Mouse (Mus musculus): ENCODE results near the gene Srp9.
A peak's percentile ranks its signal among the peaks of the same experiment; 100 is the strongest.

The Srp9 gene

DNA sequence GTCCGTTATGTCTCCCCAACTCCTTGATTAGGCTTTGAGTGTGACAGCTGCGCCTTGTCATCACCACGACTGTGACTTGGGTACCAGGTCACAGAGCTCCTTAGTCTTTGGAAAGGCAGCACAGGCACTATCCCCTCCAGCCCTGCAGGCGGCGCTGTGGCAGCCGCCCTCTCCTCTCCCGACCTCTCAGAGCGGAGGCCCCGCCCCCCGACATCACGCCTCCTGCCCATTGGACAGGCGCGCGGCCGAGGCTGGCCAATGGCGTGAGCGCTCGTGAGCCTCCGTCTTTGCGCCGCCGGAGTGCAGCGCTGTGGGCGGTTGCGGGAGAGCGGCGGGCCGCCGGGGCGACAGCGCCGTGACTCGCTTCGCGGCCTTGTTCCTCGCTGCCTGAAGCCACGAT, at the start of gene Srp9:
Gene Srp9 (plus strand): TSS at position 232 of the 400 bp plus-strand sequence.
- DNase-seq: peak; percentile 99

DNA sequence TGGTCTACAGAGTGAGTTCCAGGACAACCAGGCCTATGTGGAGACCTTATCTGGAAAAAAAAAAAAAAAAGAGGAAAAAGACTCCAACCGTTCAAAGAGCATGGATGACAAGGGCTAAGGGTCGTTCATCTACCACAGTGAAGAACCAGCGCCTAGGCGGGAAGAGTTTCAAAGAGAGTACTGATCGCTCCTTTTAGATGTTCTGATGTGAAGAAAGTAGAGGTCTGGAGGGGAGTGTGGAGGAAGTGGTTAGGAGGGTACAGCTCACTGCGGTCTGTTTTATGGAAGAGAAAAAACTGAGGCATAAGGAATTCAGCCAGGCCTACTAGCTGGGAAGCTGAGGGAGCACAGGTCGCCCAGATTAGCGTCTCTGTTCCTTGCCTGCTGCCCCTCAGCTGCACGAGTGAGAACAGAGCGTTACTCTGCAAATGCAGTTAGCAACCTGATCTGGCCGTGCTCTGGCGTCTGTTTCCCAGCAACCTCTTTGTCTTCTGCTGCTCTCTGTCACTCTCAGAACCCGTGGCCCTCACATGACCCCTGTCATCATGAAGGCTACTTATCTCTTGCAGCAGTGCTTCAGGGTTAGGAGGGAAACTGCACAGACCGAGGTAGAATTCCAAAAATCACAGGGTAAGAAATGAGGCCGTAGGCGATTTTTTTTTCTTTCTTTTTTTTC, 42.7 kb upstream of the Srp9 start:
- peak; percentile 85 for DNase-seq

DNA sequence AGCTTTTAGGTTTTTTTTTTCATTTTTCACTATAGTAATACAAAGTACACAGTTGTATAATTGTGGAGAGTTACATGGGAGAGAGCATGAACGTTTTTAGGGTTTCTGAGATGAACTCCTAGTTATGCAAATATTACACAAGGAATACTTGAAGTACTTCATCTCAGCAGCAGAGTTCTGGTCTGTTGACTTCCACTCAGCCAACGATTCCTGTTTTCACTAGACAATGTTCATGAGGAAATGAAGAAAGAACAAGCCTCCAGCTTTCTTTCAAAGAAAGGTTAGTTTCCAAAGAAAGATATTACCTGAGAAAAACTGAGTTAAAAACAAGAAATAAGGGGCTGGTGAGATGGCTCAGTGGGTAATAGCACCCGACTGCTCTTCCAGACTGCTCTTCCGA, 41.1 kb upstream of the Srp9 start:
- DNase-seq: no peak

DNA sequence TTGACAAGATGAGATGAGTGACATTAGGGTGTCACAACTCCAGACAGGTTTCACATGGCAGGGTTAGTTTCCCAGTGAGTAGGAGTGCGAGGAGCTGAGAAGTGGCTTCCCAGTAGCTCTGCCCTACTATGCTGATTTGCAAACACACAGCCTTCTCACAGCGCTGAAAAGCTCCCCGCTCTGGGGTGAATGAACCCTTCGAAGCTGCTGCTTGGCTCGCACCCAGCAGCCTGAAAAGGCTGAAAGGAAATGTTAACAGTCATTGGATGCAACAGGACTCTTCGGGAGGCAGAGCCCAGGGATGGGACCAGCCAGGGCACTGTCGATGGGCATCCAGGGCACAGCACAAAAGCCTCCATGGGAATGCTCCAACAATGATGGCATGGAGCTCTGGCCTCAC, 37.8 kb upstream of the Srp9 start:
- no peak for DNase-seq

DNA sequence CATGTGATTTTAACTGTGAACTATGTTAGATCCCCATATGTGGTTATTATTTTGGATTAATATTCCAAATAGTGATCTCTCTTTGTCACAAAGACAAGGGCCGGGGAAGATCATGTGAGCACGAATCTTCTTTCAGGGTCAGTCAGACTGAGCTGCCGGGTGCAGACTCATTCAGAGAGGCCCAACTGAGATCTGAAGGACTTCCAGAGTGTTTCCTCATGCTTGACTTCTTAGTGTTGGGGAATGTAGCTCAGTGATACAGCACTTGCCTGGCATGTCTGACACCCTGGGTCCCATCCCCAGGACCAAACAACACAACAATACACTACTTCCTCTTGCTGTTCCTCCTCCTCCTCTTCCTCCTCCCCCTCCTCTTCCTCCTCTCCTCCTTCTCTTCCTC, 37.2 kb upstream of the Srp9 start:
- no peak for DNase-seq

DNA sequence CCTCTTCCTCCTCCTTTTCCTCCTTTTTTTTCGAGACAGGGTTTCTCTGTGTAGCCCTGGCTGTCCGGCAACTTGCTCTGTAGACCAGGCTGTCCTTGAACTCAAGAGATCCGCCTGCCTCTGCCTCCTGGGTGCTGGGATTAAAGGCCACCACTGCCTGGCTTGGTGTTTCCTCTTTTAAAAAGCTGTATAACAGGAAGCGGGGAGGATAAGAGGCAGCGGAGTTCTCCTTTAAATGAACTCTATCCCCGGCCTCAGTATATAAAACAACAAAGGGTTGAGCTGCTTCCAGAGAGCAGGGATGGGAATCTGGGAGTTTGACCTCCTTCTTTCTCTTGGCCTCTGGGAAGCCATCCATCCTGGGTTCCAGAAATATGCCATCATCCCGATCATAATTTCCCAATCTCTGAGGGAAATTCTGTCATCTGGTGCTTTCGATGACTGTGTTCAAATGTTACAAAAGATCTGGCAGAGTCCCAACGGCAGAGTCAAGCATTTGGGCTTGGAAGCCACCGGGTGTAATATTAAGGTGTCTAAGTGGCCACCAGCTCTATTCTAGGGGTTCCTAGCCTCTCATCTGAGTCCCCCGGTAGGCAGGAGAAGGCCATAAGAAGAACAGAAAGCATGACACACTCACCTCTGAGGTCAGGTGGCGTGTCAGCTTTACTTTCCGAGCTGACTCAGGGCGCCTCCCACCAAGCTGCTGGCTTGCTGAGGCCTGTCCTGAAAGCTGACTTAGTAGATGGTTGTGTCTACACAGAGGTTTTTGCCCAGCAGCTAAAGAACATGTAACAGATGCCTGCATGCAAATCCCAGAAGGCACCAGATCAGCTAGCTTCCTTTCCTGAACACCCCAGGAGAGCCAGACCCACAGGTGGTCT, 36.5 kb upstream of the Srp9 start:
- DNase-seq: no peak

DNA sequence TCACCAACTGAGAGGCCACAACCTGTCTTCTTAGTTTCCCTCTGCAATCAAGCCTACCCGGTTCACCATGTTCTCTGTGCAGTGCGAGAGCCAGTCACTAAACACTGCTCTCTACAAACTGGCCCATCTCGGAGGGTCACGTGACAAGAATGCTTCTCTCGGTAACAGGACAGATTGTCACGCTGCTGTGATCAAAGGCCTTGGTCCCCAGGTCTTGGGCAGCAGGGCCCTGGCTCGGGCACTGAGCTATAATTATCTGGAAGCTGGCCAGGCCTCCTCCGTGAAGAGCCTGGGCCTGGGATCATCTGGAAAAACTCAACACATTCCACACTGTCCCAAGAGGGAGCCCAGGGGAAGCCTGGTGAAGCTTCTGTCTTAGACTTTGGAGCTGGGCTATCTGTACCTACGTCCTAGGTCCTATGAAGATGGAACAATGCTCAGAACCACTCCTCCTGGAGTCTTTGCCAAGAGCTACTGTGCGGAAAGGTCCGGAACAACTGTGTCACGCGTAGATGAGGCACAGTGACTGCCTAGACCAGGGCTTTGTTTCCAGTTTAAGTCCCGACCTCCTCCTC, 35.6 kb upstream of the Srp9 start:
- peak; percentile 69 for DNase-seq

DNA sequence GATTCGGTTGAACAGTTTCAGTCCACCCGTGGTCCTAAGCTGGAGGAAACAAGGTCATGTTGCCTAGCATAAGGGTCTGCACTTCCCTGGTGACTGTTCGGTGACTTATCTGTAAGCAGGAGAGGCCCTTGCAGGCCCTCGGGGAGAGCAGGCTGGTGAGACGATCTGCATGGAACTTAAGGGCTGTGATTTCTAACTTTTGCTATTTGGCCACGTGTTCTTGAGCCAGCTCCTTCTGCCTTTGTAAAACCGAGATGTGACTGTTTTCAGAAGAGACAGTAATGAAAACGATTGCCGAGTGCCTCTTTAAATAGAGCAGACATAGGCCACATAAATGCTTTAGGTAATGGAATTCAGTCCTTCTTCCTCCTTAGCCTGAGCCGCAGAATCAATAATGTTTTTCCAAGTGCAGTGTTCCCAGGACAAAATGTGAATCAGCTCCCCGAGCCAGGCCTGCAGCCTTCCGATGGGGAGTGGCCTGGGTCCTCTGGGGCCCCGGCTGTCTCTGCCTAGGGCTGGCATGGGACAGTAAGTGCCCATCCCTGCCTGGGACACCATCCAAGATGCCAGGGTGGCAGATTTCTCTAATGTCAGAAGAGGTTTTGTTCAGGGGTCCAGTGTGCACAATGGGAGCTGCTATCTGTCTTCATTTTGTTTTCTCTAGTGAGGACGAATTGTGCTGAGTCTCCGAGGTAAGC, 34.8 kb upstream of the Srp9 start:
- DNase-seq: no peak

DNA sequence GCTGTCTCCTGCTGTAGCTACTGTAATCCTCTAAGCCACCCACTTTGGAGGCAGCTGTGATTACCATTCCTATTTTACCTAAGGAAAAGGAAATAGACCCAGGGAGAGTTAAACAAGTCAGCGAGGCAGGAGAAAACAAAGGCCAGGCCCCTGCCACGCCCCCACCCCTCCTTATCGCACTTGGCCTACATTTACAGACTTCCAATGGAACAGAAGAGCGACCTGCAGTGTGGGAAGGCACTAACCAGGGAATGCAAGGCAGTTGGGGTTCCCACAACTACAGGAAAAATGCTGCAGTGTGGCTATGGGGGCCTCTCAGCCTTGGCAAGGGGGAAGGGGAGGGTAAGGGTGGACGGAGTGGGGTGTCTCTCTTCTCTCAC, 34.2 kb upstream of the Srp9 start:
- peak; percentile 64 for DNase-seq

DNA sequence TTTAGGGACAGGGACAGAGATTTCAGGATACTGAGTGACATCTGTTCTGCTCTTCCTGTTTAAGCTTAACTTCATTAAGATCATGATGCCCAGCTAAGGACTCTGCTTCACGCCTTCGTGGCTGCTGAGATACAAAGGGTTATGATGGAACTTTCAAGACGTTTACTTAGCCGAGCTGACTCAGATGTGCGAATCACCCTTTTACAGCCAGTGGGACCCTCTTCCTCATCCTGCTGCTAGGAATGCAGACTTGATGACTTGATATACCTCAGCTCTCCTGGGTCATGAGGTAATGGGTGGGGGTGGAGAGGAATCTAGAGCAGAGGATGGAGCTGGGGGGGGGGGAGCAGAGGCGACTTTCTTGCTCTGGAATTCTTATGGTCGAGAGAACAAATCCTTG, 33.3 kb upstream of the Srp9 start:
- DNase-seq: no peak

DNA sequence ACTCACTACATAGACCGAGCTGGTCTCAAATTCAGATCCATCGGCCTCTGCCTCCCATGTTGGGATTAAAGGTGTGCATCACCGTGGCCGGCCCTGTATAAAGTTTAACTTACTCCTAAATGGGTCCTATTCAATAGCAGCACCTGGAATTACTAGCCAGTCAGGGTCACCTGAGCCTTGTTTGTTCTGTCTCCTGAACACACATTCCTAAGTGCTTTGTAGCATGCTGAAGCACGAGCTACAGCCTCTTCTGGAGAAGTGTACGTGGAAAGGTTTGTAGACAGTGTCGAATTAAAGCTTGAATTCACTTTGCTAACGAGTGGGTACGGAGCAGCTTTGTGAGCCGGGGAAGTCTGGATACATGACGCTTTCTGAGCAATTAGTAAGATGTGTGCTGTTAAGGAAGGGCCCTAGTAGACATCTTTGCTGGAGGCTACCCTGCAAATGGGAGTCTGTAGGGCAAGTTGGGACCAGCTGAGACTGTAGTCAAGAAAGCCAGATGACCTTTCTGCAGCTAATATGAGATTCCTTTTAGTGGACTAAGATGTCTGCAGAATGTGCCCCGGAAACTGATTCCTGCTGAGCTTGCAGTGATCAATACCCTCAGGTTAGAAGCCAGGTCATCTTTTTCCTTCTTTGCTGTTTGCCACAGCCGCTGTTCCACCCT, 32.7 kb upstream of the Srp9 start:
- no peak for DNase-seq

DNA sequence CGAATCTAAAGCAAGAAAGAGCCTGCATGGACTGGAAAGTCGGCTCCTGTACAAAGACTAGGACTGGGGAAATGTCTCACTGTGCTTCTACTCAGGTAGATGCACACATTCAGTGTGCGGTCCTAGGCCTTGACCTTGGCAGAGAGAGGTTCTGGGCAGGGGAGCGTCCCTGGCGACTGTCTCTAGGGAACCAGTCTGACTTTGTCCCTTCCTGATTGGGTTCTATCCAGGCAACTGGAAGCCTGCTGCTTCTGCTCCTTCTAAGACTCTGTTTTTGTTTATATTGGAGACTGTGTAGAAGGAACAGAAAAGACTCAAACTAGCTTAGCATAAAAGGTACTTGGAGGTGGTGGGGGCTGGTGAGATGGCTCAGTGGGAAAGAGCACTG, 32.1 kb upstream of the Srp9 start:
- no peak for DNase-seq

DNA sequence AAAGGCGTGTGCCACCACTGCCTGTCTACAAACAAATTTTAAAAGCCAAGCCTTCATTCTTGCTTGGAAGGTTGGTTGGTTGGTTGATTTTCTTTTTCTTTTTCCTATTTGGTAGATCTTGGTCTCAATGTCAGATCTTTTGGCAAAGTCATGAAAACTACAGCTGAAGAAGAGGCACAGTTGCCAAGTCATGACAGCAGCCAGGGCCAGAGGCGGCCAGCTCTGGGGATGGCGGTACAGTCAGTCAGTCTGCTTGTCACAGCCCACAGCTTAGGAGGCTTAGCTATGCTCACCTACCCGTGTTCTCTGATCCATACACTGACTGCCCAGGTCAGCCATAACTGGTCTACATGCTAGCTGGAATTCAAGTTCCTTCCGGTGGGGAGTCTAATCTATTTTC, 31.1 kb upstream of the Srp9 start:
- no peak for DNase-seq

DNA sequence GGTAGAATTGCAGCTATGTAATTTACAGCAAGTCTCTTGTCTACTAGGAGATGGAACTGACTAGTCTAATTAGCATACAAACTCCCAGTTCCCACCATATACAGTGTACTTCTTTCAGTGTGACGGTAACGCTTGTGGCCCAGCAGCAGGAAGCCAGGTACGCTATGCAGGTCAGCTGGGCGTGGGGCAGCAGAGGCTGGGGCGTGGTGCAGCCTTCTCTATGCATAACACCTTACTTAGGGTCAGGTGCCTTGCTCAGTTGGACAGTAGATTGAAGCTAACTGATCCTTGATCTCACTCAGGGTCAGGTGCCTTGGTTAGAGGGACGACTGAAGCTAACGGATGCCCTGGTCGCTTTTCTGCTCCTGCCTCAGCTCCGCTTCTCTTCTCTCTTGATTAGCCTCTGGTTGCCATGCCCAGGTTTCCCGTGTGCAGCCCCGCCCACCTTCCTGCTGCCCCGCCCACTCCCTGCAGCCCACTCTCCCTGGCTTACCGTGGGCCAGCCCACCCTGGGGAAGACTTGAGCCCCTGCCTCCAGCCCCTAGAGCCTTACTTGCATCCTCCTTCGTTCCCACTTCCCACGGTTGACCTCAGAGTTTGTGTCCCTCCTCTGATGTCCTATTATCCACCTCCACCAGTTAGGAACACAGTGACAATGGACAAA, 29.9 kb upstream of the Srp9 start:
- no peak for DNase-seq

DNA sequence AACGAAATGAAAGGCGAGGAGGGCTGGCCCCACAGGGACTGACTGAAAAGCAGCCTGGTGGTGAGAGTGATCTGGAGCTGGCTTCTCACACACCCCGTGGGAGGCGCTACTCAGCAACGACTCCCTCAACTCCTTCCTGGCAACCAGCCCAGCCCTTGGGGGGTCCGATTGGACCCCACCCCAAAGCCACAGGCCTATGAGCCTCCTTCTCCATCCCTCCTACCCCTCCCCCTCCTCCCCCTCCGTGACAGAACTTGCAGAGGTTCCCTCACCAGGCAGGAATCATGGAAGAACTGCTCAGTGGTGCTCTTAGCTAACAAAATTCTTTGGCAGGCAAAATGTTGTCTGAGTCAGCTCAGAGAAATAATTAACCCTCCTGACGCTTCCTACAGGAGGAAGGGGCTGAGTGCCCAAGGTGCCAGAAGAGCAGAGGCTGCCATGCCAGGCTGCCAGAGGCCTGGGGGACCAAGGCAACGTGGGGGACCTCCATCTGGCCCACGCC, 29.2 kb upstream of the Srp9 start:
- peak; percentile 57 for DNase-seq

DNA sequence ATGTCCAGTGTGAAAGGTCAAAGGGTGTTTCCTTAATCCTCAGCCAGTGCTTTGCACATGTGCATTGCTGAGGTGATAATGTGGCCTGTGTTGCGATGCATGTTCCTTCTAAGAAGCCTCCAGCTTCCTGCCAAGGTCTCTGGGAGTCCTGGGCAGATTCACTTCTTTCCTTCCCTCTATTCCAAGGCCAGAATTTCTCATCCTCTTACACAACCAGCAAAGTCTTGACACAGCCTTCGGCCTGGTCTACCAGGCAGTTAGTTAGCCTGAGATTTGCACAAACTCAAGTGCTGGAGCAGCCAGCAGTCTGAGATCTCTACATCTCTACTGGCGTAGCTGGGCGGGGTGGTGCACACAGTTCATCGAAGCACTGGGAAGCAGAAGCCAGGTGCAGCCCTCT, 27.8 kb upstream of the Srp9 start:
- no peak for DNase-seq

DNA sequence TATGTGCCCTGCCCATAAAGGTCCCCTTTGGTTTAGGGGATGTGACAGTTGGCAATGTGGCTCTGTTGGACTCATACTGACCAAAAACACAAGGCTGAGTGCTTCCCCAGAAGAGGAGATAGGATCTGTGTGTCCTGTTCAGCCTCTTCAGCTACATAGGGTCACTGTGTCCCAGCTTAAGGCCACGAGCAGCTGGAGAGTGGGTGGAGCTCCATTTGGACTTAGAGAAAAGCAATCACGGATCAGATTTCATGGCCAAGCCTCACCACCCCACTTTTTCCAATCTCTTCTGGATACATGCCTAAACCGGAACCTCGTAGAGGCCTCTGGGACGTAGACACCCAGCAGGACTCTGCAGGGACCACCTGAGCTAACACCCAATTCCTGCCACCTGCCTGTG, 25.5 kb upstream of the Srp9 start:
- DNase-seq: no peak

DNA sequence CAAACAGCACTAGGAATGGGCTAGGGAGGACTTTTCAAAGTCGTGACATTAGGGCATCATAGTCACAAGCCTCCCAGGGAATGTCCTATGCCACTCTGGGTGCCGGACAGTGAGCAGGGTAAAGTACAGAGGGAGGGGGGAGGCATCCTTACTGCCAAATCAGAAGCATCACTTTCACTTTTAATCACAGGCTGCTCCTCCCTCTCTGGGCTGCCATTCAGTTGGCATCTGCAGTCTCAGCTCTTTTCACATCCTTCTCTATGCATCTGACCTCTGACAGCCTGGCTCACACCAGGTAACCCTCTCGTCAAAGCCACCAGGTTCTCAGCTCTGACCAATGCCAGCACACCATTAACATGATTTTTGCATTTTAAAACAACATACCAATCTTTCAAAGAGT, 24.1 kb upstream of the Srp9 start:
- DNase-seq: no peak

DNA sequence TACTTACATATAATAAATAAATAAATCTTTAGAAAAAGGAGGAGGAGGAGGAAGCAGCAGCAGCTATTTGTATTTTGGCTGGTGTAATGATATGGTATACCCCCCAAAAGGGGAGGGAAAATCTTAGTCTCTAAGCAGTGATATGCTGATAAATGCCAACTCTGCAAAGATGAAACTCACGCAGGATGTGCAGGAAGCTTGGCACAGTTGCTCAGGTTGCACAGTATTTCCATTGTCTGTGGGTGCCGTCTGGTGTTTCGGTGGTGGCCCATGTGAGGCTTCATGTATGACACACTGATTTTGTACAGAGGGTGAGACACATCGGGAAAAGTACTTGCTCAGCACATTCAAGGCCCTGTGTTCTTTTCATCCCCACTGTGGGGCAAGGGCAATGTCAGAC, 23.1 kb upstream of the Srp9 start:
- no peak for DNase-seq

DNA sequence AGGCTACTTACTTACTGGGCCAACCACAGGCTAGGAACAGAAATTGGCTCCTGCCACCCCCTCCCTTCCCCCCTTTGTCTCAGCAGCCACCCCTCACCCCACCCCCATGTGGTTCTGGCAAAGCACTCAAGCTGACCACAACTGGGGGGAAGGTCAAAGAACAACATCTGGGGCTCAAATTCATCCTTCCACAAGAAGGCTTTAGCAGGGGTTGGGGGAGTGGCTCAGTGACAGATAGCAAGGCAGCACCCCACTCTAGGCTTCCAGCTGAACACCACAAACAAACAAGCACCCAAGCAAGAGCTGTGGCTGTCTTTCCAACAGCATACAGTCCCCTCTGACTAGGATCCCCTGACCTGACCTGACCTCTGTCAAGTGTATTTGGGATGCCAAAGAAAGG, 21.8 kb upstream of the Srp9 start:
- DNase-seq: no peak

DNA sequence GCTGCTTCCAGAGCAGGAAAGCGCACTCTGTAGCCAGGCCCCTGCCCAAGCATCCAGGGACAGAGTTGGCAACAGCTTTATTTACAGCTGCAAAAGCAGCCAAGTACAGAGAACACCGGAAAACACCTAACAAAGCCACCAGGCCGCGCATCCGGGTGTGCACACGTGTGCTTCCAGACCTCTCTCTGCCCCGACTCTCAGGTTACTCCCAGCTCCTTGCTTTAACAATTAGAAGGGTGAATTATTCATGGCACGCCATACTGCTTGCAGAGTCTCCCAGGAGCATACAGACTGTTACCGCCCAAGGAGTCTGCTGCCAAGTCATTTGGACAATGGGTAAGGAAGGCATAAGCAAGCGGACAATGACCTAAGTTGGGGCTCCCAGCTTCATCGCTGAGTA, 21.1 kb upstream of the Srp9 start:
- no peak for DNase-seq

DNA sequence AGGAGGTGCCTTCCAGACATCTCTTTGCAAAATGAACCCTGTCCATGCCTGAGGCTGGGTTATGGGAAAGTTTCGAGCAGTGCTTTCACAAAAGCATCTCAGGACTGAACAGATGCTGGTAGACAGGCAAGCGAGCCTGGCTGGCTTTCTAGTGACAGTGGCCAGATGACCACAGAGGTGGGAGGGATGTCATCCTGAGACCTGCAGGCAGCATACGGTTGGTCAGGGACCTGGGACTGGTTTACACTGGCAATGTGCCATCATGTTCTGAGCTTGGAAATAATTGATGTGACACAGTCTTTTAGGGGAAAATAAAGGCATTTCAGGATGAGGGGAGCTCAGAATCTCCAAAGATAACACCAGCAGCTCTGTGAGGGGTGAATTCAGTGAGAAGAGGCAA, 19.5 kb upstream of the Srp9 start:
- DNase-seq: no peak

Data from retina, postnatal 1 day (tissue).